Mouse (Mus musculus): Measurements from ENCODE around the gene Lsamp. TPM values are rescaled to one million over a fixed set of nuclear protein-coding genes. Genes with fewer than 3 reads are reported as not detected.

Gene Lsamp
- total RNA-seq, 2 experiments from 2014 or later: 1.4 TPM

GRCm38 (mm10) chr16:41102805-41103204, 1118.6 kb downstream of the Lsamp start:
- no peak for DNase-seq
- intact Hi-C loops (cut with DNase I): no loop called here

GRCm38 (mm10) chr16:41124361-41124760, 1140.2 kb downstream of the Lsamp start:
- intact Hi-C loops (cut with DNase I): no loop called here
- no peak for DNase-seq

- intact Hi-C loops (cut with DNase I): no loop called here
- DNase-seq: no peak
Observed at GRCm38 (mm10) chr16:41125051-41125450, 1140.9 kb downstream of the Lsamp start.

- no peak for DNase-seq
- intact Hi-C loops (cut with DNase I): no loop called here
Observed at GRCm38 (mm10) chr16:41131053-41131452, 1146.9 kb downstream of the Lsamp start.

GRCm38 (mm10) chr16:41172839-41173238, 1188.7 kb downstream of the Lsamp start:
- intact Hi-C loops (cut with DNase I): no loop called here
- DNase-seq: no peak

GRCm38 (mm10) chr16:41179557-41179956, 1195.4 kb downstream of the Lsamp start:
- intact Hi-C loops (cut with DNase I): no loop called here
- DNase-seq: no peak

- DNase-seq: no peak
- intact Hi-C loops (cut with DNase I): no loop called here
Observed at GRCm38 (mm10) chr16:41180867-41181266, 1196.7 kb downstream of the Lsamp start.

- intact Hi-C loops (cut with DNase I): no loop called here
- DNase-seq: no peak
Observed at GRCm38 (mm10) chr16:41210055-41210454, 1225.9 kb downstream of the Lsamp start.

GRCm38 (mm10) chr16:41235829-41236228, 1251.7 kb downstream of the Lsamp start:
- DNase-seq: no peak
- intact Hi-C loops (cut with DNase I): no loop called here

GRCm38 (mm10) chr16:41242841-41243240, 1258.7 kb downstream of the Lsamp start:
- intact Hi-C loops (cut with DNase I): loop anchor here (5.0 kb wide), 2 partner anchors 506 to 776 kb away; no protein-coding TSS in a partner anchor
- DNase-seq: peak in 1 of 2 experiments; percentile 5

GRCm38 (mm10) chr16:41244711-41245110, 1260.5 kb downstream of the Lsamp start:
- DNase-seq: peak in 1 of 2 experiments; percentile 45
- intact Hi-C loops (cut with DNase I): loop anchor here (5.0 kb wide), 2 partner anchors 507 to 777 kb away; no protein-coding TSS in a partner anchor

- intact Hi-C loops (cut with DNase I): loop anchor here (2.0 to 5.0 kb wide), 2 partner anchors 578 to 909 kb away; no protein-coding TSS in a partner anchor
- DNase-seq: peak; percentile 32 to 72
Observed at GRCm38 (mm10) chr16:41258145-41259035, 1274.2 kb downstream of the Lsamp start.

GRCm38 (mm10) chr16:41275999-41276671, 1292.0 kb downstream of the Lsamp start:
- no peak for DNase-seq
- intact Hi-C loops (cut with DNase I): no loop called here

GRCm38 (mm10) chr16:41317992-41318391, 1333.8 kb downstream of the Lsamp start:
- DNase-seq: no peak
- intact Hi-C loops (cut with DNase I): no loop called here

GRCm38 (mm10) chr16:41343431-41343830, 1359.3 kb downstream of the Lsamp start:
- DNase-seq: no peak
- intact Hi-C loops (cut with DNase I): no loop called here

GRCm38 (mm10) chr16:41365138-41365537, 1381.0 kb downstream of the Lsamp start:
- DNase-seq: no peak

GRCm38 (mm10) chr16:41383702-41384101, 1399.5 kb downstream of the Lsamp start:
- intact Hi-C loops (cut with DNase I): no loop called here
- no peak for DNase-seq

More at GRCm38 (mm10) chr16:41365138-41365537, 1381.0 kb downstream of the Lsamp start:
- intact Hi-C loops (cut with DNase I): no loop called here

GRCm38 (mm10) chr16:41384288-41384687, 1400.1 kb downstream of the Lsamp start:
- no peak for DNase-seq
- intact Hi-C loops (cut with DNase I): no loop called here

GRCm38 (mm10) chr16:41408850-41409249, 1424.7 kb downstream of the Lsamp start:
- intact Hi-C loops (cut with DNase I): no loop called here
- DNase-seq: no peak

GRCm38 (mm10) chr16:41410671-41411070, 1426.5 kb downstream of the Lsamp start:
- intact Hi-C loops (cut with DNase I): no loop called here
- no peak for DNase-seq

- DNase-seq: no peak
- intact Hi-C loops (cut with DNase I): no loop called here
Observed at GRCm38 (mm10) chr16:41417363-41417762, 1433.2 kb downstream of the Lsamp start.

All from heart, postnatal 14 days (tissue).